Mouse (Mus musculus) embryonic facial prominence, embryonic 15.5 days (tissue): ENCODE measurements around the gene Otop2. TPM values are rescaled to one million over a fixed set of nuclear protein-coding genes. Genes with fewer than 3 reads are reported as not detected.

Source experiments
- ATAC-seq: fragments of 200-750 bp; cut with Nextera tagmentation; 2 replicates; pipeline ENCODE4 v1.8.0; 2017; ENCODE audit warnings: low read depth, moderate TSS enrichment; ENCODE audit not compliant: insufficient number of reproducible peaks, low FRiP score, low TSS enrichment
- H3K27ac ChIP-seq: fragments of 300-500 bp; sonication (generic); replicated peaks from 2 replicates; pipeline ENCODE4 v1.5.1; 2015; ENCODE audit warnings: mild to moderate bottlenecking, inconsistent platforms
- H3K27me3 ChIP-seq: fragments of 300-500 bp; sonication (generic); 2 replicates; pipeline ENCODE4 v1.6.1; 2015; ENCODE audit warnings: inconsistent platforms
- H3K36me3 ChIP-seq: fragments of 300-500 bp; sonication (generic); 2 replicates; pipeline ENCODE4 v1.6.1; 2015; ENCODE audit warnings: mild to moderate bottlenecking, inconsistent platforms
- H3K4me1 ChIP-seq: fragments of 300-500 bp; sonication (generic); 2 replicates; pipeline ENCODE4 v1.6.1; 2015; ENCODE audit warnings: inconsistent platforms
- H3K4me2 ChIP-seq: fragments of 300-500 bp; sonication (generic); replicated peaks from 2 replicates; pipeline ENCODE4 v1.6.1; 2015; ENCODE audit warnings: mild to moderate bottlenecking, inconsistent platforms
- H3K4me3 ChIP-seq: fragments of 300-500 bp; sonication (generic); replicated peaks from 2 replicates; pipeline ENCODE4 v1.5.1; 2015; ENCODE audit warnings: mild to moderate bottlenecking, inconsistent platforms
- H3K9ac ChIP-seq: fragments of 300-500 bp; sonication (generic); 2 replicates; pipeline ENCODE4 v1.6.1; 2015; ENCODE audit warnings: inconsistent platforms
- H3K9me3 ChIP-seq: fragments of 300-500 bp; sonication (generic); replicated peaks from 2 replicates; pipeline ENCODE4 v1.6.1; 2016; ENCODE audit warnings: inconsistent platforms
- WGBS: fragments of 180-500 bp; shearing (Covaris S2); methylation state at CpG from one replicate; pipeline ENCODE4 v1.1.7; 2015; 5-methylcytosine and 5-hydroxymethylcytosine counted together
- polyA plus RNA-seq: library from polyadenylated mRNA; unstranded; fragments of >200 nt; fragmentation: Nextera tagmentation; extraction: Ambion mirVana; gene quantifications from 2 replicates; pipeline ENCODE4 v1.2.1, GENCODE M21; 2015

The Otop2 gene
- polyA plus RNA-seq, 1 experiment from 2014 or later: 0.32 TPM

- WGBS: under 1% methylated on average over 42 of the region's 42 CpGs
- peak within 1 kb of the TSS; percentile 63 for H3K9ac ChIP-seq
- H3K4me1 ChIP-seq: peaks cover 26% of the 10 kb centered on the region
- peak; percentile 96 for ATAC-seq
- H3K27ac ChIP-seq: peak within 1 kb of the TSS; percentile 90
- no peaks in the 10 kb centered on the region for H3K27me3 ChIP-seq
- H3K4me3 ChIP-seq: peak within 1 kb of the TSS; percentile 73
- H3K36me3 ChIP-seq: 0 out of 2 replicates have a peak, but pooled peaks cover 2% of the 10 kb centered on the region
- H3K4me2 ChIP-seq: peak within 1 kb of the TSS; percentile 90
- no peaks in the 10 kb centered on the region for H3K9me3 ChIP-seq
Observed at GRCm38 (mm10) chr11:115276780-115277603, 30.0 kb upstream of the Otop2 start, which contains the start of gene Fdxr. TSS of gene Fdxr (minus strand) at chr11:115277050.

GRCm38 (mm10) chr11:115277604-115277975, 29.4 kb upstream of the Otop2 start:
- Histone ChIP-seq H3K4me1 (peaks cover 26% of the 10 kb centered on the region), H3K4me2 (peak overlapping the region; percentile 76), H3K36me3 (no peaks in the 10 kb centered on the region), H3K27ac (peak overlapping the region; percentile 90), H3K9ac (peak overlapping the region; percentile 37; the same call in 1 of the 2 replicates), H3K9me3 (no peaks in the 10 kb centered on the region), H3K4me3 (peak overlapping the region; percentile 73), H3K27me3 (no peaks in the 10 kb centered on the region)
- ATAC-seq: no peak
- 20% methylated on average over 7 of the region's 7 CpGs for WGBS

- Histone ChIP-seq H3K9ac (no peak overlapping the region), H3K4me1 (peaks cover 26% of the 10 kb centered on the region), H3K4me2 (0 out of 2 replicates have a peak overlapping the region, but pooled peaks have one; percentile 76), H3K27ac (no peak overlapping the region), H3K36me3 (no peaks in the 10 kb centered on the region), H3K9me3 (no peaks in the 10 kb centered on the region), H3K4me3 (no peak overlapping the region), H3K27me3 (no peaks in the 10 kb centered on the region)
- 65% methylated on average over 6 of the region's 6 CpGs for WGBS
- ATAC-seq: no peak
Observed at GRCm38 (mm10) chr11:115278176-115278575, 28.8 kb upstream of the Otop2 start.

- H3K4me2 ChIP-seq: no peak overlapping the region
- H3K4me1 ChIP-seq: peaks cover 24% of the 10 kb centered on the region
- 65% methylated on average over 1 of the region's 1 CpGs for WGBS
- H3K4me3 ChIP-seq: no peak overlapping the region
- ATAC-seq: no peak
- no peaks in the 10 kb centered on the region for H3K9me3 ChIP-seq
- H3K36me3 ChIP-seq: no peaks in the 10 kb centered on the region
- H3K27me3 ChIP-seq: no peaks in the 10 kb centered on the region
- H3K27ac ChIP-seq: no peak overlapping the region
- no peak overlapping the region for H3K9ac ChIP-seq
Observed at GRCm38 (mm10) chr11:115279726-115280125, 27.2 kb upstream of the Otop2 start.

GRCm38 (mm10) chr11:115282295-115282694, 24.7 kb upstream of the Otop2 start:
- Histone ChIP-seq H3K4me1 (peaks cover 7% of the 10 kb centered on the region), H3K27ac (no peak overlapping the region), H3K4me2 (no peak overlapping the region), H3K9me3 (no peaks in the 10 kb centered on the region), H3K9ac (no peak overlapping the region), H3K4me3 (no peak overlapping the region), H3K27me3 (no peaks in the 10 kb centered on the region), H3K36me3 (no peaks in the 10 kb centered on the region)
- WGBS: 68% methylated on average over 8 of the region's 8 CpGs
- ATAC-seq: no peak

- H3K27ac ChIP-seq: no peak overlapping the region
- no peaks in the 10 kb centered on the region for H3K36me3 ChIP-seq
- ATAC-seq: no peak
- H3K9me3 ChIP-seq: no peaks in the 10 kb centered on the region
- WGBS: 81% methylated on average over 8 of the region's 8 CpGs
- no peak overlapping the region for H3K4me2 ChIP-seq
- H3K4me3 ChIP-seq: no peak overlapping the region
- no peak overlapping the region for H3K9ac ChIP-seq
- H3K27me3 ChIP-seq: no peaks in the 10 kb centered on the region
- peaks cover 4% of the 10 kb centered on the region for H3K4me1 ChIP-seq
Observed at GRCm38 (mm10) chr11:115282723-115283485, 24.1 kb upstream of the Otop2 start.

- H3K4me3 ChIP-seq: no peak overlapping the region
- ATAC-seq: no peak
- H3K9me3 ChIP-seq: no peaks in the 10 kb centered on the region
- no peak overlapping the region for H3K27ac ChIP-seq
- no peaks in the 10 kb centered on the region for H3K36me3 ChIP-seq
- no peaks in the 10 kb centered on the region for H3K27me3 ChIP-seq
- H3K9ac ChIP-seq: no peak overlapping the region
- 60% methylated on average over 9 of the region's 9 CpGs for WGBS
- no peaks in the 10 kb centered on the region for H3K4me1 ChIP-seq
- no peak overlapping the region for H3K4me2 ChIP-seq
Observed at GRCm38 (mm10) chr11:115283486-115283765, 23.5 kb upstream of the Otop2 start.

- ATAC-seq: no peak
- 81% methylated on average over 12 of the region's 12 CpGs for WGBS
- H3K9me3 ChIP-seq: no peaks in the 10 kb centered on the region
- no peak overlapping the region for H3K4me3 ChIP-seq
- no peak overlapping the region for H3K4me2 ChIP-seq
- no peaks in the 10 kb centered on the region for H3K4me1 ChIP-seq
- H3K36me3 ChIP-seq: no peaks in the 10 kb centered on the region
- H3K27me3 ChIP-seq: no peaks in the 10 kb centered on the region
- no peak overlapping the region for H3K9ac ChIP-seq
- H3K27ac ChIP-seq: no peak overlapping the region
Observed at GRCm38 (mm10) chr11:115283891-115284620, 22.9 kb upstream of the Otop2 start.

- no peak for ATAC-seq
- Histone ChIP-seq H3K4me3 (no peak overlapping the region), H3K9me3 (no peaks in the 10 kb centered on the region), H3K36me3 (no peaks in the 10 kb centered on the region), H3K27me3 (no peaks in the 10 kb centered on the region), H3K9ac (no peak overlapping the region), H3K4me2 (no peak overlapping the region), H3K4me1 (no peaks in the 10 kb centered on the region), H3K27ac (no peak overlapping the region)
- 64% methylated on average over 4 of the region's 4 CpGs for WGBS
Observed at GRCm38 (mm10) chr11:115285282-115285681, 21.7 kb upstream of the Otop2 start.

- H3K4me1 ChIP-seq: no peaks in the 10 kb centered on the region; the same call in 1 of the 2 replicates
- no peaks in the 10 kb centered on the region for H3K27me3 ChIP-seq
- H3K4me2 ChIP-seq: no peak overlapping the region
- H3K9me3 ChIP-seq: no peaks in the 10 kb centered on the region
- ATAC-seq: no peak
- H3K9ac ChIP-seq: no peak overlapping the region
- H3K4me3 ChIP-seq: no peak overlapping the region
- WGBS: 70% methylated on average over 19 of the region's 19 CpGs
- no peaks in the 10 kb centered on the region for H3K36me3 ChIP-seq
- H3K27ac ChIP-seq: no peak overlapping the region
Observed at GRCm38 (mm10) chr11:115286201-115286993, 20.6 kb upstream of the Otop2 start.
